Mouse (Mus musculus) kidney, embryonic 14.5 days (tissue): ENCODE results near the gene Ctxn2. TPM values are rescaled to one million over a fixed set of nuclear protein-coding genes. Genes with fewer than 3 reads are reported as not detected.
A peak's percentile ranks its signal among the peaks of the same experiment; 100 is the strongest.
"Not testable (repeated sequence)": the region's sequence is repeated elsewhere in the genome, so short reads cannot be mapped to it uniquely, and the experiment has no call there.

ENCODE experiments used
- ATAC-seq: fragments of 200-750 bp; cut with Nextera tagmentation; 2 replicates; pipeline ENCODE4 v1.8.0; 2017; ENCODE audit warnings: moderate number of reproducible peaks, mild to moderate bottlenecking, moderate TSS enrichment, moderate library complexity; ENCODE audit not compliant: low FRiP score, low TSS enrichment
- H3K27ac ChIP-seq: fragments of 300-500 bp; sonication (generic); 2 replicates; pipeline ENCODE4 v1.5.1; 2014; ENCODE audit warnings: low read depth, mild to moderate bottlenecking, low read length, moderate library complexity, mixed read lengths
- H3K27me3 ChIP-seq: fragments of 300-500 bp; sonication (generic); 2 replicates; pipeline ENCODE4 v1.6.1; 2014; ENCODE audit warnings: mild to moderate bottlenecking, low read length; ENCODE audit not compliant: control insufficient read depth, insufficient read depth
- H3K36me3 ChIP-seq: fragments of 300-500 bp; sonication (generic); 2 replicates; pipeline ENCODE4 v1.6.1; 2014; ENCODE audit warnings: low read length, mixed read lengths; ENCODE audit not compliant: control insufficient read depth, insufficient read depth
- H3K4me1 ChIP-seq: fragments of 300-500 bp; sonication (generic); 2 replicates; pipeline ENCODE4 v1.6.1; 2014; ENCODE audit warnings: low read length, mixed read lengths; ENCODE audit not compliant: control insufficient read depth, insufficient read depth
- H3K4me2 ChIP-seq: fragments of 300-500 bp; sonication (generic); replicated peaks from 2 replicates; pipeline ENCODE4 v1.6.1; 2014; ENCODE audit warnings: low read depth, mild to moderate bottlenecking, low read length
- H3K4me3 ChIP-seq: fragments of 300-500 bp; sonication (generic); 2 replicates; pipeline ENCODE4 v1.5.1; 2014; ENCODE audit warnings: mild to moderate bottlenecking, low read length
- H3K9ac ChIP-seq: fragments of 300-500 bp; sonication (generic); 2 replicates; pipeline ENCODE4 v1.6.1; 2014; ENCODE audit warnings: low read depth, mild to moderate bottlenecking, low read length, moderate library complexity
- H3K9me3 ChIP-seq: fragments of 300-500 bp; sonication (generic); 2 replicates; pipeline ENCODE4 v1.6.1; 2016; ENCODE audit warnings: low read length; ENCODE audit not compliant: control insufficient read depth
- WGBS: fragments of 180-500 bp; shearing (Covaris S2); extraction: QIAGEN DNeasy Blood & Tissue Kit; methylation state at CpG from one replicate; pipeline ENCODE4 v1.1.7; 2014; 5-methylcytosine and 5-hydroxymethylcytosine counted together
- polyA plus RNA-seq: library from polyadenylated mRNA; unstranded; fragments of >200 nt; fragmentation: Nextera tagmentation; extraction: Ambion mirVana; gene quantifications from 2 replicates; pipeline ENCODE4 v1.2.1, GENCODE M21; 2014

Ctxn2 gene
- not detected in 2 replicates for polyA plus RNA-seq

DNA sequence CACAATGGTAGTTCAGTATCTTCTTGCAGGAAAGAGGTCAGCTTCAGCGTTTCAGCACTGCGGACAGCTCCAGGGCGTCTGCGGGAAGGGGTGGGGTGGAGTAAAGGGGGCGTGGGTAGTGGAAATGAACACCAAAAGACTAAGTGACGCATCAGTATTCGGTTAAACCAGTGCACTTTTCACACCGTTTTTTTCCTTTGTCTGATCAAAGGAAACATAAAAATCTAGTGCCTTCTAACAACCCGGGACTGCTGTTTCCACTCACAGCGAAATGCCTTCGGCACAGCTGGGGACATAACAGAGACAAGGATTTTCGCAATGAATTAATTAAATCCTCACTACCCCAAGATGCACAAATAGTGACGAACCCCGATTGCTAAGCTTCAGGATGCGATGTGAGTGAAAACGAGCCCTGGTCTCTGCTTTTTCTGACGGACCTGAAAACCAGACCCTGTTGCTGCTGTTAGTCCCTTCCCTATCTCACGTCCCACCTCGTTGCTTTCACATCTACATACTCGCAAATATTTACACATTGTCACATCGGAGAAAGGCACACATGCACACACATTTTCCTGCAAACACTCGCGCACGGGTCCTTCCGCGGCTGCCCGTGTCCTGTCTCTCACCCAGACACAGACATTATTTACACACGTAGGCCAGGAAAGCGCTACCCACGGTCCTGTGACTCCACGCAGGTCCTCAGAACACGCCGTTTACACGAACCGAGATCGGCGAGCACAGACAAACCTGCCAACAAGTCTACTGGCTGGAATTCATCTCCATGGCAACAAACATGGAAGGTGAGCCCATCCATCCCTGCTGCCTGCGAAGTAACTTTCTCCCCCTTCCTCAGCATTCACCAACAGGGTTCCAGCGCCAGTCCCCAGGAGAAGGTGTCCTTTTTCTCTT, at the start of gene Ctxn2:
Gene Ctxn2 (plus strand): TSS at position 790 of the 909 bp plus-strand sequence.
- WGBS: 2% methylated on average over 39 of the region's 39 CpGs
- H3K4me2 ChIP-seq: peak within 1 kb of the TSS; percentile 66
- H3K9ac ChIP-seq: no peak within 1 kb of the TSS
- peak within 1 kb of the TSS; percentile 28 for H3K4me3 ChIP-seq
- H3K36me3 ChIP-seq: no peaks in the 10 kb centered on the region
- no peaks in the 10 kb centered on the region for H3K9me3 ChIP-seq
- no peak within 1 kb of the TSS for H3K27ac ChIP-seq
- peaks cover 5% of the 10 kb centered on the region; the same call in 1 of the 2 replicates for H3K27me3 ChIP-seq
- peak; percentile 85 for ATAC-seq
- 0 out of 2 replicates have a peak, but pooled peaks cover 5% of the 10 kb centered on the region for H3K4me1 ChIP-seq

DNA sequence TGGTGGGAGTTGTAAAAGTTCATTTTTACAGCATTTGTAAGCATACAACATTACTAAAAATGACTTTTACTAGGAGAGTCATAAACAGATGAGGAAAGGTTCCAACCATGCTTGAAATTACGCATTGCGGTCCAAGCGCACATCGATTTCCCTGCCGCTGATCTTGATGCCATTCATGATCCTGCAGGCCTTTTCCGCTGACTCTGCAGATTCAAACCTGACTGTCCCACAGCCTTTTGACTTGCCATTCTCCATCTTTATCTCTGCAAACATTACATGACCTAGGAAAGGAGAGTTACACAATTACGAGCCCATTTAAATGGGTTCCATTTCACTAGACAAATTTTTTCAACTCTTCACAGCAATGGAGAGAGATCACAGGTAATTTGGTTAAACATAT, 47.7 kb upstream of the Ctxn2 start:
- Histone ChIP-seq H3K27me3 (no peaks in the 10 kb centered on the region), H3K9ac (no peak overlapping the region), H3K4me2 (no peak overlapping the region), H3K4me3 (no peak overlapping the region), H3K36me3 (peaks cover 47% of the 10 kb centered on the region; the same call in 1 of the 2 replicates), H3K9me3 (no peaks in the 10 kb centered on the region), H3K4me1 (no peaks in the 10 kb centered on the region), H3K27ac (no peak overlapping the region)
- WGBS: 96% methylated on average over 7 of the region's 7 CpGs
- ATAC-seq: no peak

DNA sequence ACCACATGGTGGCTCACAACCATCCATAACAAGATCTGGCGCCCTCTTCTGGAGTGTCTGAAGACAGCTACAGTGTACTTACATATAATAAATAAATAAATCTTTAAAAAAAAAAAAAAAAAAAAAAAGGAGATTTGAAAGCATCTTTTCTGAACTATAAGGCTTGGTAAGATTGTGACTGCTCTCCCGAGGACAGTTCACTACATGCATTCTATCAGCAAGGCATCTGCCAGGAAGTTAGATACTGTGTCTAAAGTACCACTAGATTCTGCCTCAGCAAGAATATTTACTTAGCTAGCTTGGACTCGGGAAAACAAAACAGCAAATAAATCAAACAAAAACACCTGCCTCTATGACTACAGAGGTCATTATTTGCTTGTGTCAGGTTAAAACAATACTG, 44.4 kb upstream of the Ctxn2 start:
- H3K4me2 ChIP-seq, H3K27me3 ChIP-seq, H3K9me3 ChIP-seq, H3K4me1 ChIP-seq, H3K27ac ChIP-seq, H3K9ac ChIP-seq, H3K4me3 ChIP-seq: not testable (repeated sequence)
- peaks cover 51% of the 10 kb centered on the region for H3K36me3 ChIP-seq
- WGBS: 64% methylated on average over 3 of the region's 3 CpGs
- peak; percentile 55; the same call in 1 of the 2 replicates for ATAC-seq

DNA sequence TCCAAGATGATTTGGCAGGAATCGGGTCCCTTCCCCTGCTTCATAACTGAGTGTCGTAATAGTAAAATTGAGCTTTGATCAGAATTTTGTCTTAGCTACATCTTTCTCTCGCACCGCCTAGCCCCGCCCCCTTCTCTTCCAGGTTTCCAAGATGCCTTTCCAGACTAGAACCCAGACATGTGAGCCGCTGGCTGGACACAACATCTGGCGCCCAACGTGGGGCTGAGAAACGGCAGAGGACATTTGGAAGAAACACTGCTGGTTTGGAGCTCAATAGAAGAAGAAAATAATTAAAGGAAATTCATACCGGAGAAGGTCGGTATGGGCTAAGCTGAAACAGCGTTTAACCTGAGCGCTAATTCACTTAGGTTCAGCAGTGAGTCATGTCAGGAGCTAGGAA, 32.0 kb upstream of the Ctxn2 start:
- H3K27me3 ChIP-seq, H3K27ac ChIP-seq, H3K9ac ChIP-seq, H3K4me1 ChIP-seq, ATAC-seq, H3K4me2 ChIP-seq, H3K4me3 ChIP-seq, H3K9me3 ChIP-seq: not testable (repeated sequence)
- 98% methylated on average over 13 of the region's 13 CpGs for WGBS
- peaks cover 44% of the 10 kb centered on the region for H3K36me3 ChIP-seq

DNA sequence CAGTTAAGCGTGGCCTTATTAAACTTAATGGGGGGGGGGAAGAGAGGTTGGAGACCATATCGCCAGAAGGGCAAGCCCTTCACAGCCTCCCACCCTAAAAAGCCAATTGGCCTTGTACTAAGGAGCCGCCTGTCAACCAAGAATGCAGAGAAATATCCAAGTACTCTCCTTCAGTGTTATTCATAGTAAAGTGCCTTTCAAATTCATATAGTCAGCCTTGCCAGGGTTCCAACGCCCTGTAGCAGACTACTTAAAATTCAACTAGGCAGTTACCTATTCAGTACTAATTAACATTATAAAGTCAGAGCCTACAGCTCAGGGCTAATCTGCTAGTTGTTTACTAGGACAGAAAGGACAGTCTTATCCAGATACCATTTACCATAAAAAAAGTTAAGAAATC, 30.0 kb upstream of the Ctxn2 start:
- H3K9ac ChIP-seq, ATAC-seq, H3K27ac ChIP-seq, H3K4me3 ChIP-seq, H3K9me3 ChIP-seq, H3K4me2 ChIP-seq, H3K27me3 ChIP-seq, H3K4me1 ChIP-seq: not testable (repeated sequence)
- 92% methylated on average over 4 of the region's 4 CpGs for WGBS
- H3K36me3 ChIP-seq: peaks cover 41% of the 10 kb centered on the region

DNA sequence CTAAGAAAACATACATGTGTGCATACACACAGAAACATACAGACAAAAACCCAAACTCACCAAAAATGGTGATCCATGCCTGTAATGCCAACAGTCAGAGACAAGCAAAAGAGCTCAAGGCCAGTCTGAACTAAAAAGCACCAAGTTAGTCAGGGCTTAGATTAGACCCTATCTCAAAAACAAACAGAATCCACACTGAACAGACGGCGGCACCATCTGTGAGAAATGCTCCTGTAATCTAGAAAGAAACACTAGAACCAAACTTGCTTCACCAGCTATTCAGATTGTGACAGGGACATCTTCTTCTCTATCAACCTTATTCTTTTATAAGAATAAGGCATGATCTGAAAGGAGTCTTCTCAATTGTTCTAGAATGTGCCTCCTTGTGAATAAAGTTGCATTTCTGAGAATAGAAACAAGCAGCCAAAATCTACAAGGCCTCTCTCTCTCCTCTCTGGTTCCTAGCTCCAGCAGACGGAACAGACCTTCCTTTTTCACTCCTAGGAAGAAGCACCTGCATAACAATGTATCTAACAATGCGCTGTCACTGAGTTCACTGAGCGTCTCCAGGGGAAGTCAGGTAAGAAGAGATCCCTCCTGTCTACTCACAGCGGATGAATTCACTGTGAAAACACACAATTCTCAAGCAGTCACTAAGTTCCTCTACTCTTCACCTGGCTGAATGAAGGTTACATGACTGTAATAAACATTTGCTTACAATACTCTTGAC, 16.9 kb upstream of the Ctxn2 start:
- H3K9ac ChIP-seq: no peak overlapping the region
- peaks cover 11% of the 10 kb centered on the region; the same call in 1 of the 2 replicates for H3K4me1 ChIP-seq
- ATAC-seq: no peak
- WGBS: 80% methylated on average over 6 of the region's 6 CpGs
- H3K36me3 ChIP-seq: peaks cover 9% of the 10 kb centered on the region; the same call in 1 of the 2 replicates
- H3K4me3 ChIP-seq: no peak overlapping the region
- H3K27me3 ChIP-seq: 0 out of 2 replicates have a peak, but pooled peaks cover 4% of the 10 kb centered on the region
- no peak overlapping the region for H3K4me2 ChIP-seq
- H3K27ac ChIP-seq: no peak overlapping the region
- no peaks in the 10 kb centered on the region for H3K9me3 ChIP-seq

DNA sequence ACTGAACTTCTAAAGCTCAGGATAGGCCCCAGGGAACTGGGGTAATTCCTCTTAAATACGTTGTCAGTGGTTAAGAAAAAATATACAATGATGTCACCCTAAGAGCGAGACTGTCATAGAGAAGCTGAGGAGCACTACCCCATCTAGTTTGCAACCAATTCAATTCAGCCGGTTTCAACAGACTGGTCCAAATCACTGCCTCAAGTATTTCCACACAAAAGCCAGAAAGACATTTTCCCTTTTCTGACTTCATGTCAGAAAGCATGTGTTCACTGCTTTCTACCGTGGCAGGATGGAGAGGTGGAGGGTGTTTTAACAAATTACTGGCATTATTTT, 14.2 kb upstream of the Ctxn2 start:
- WGBS: 10% methylated on average over 4 of the region's 4 CpGs
- H3K36me3 ChIP-seq: no peaks in the 10 kb centered on the region
- peak overlapping the region; percentile 86; the same call in 1 of the 2 replicates for H3K27ac ChIP-seq
- peak overlapping the region; percentile 79 for H3K4me3 ChIP-seq
- H3K27me3 ChIP-seq: 0 out of 2 replicates have a peak, but pooled peaks cover 4% of the 10 kb centered on the region
- H3K4me2 ChIP-seq: peak overlapping the region; percentile 57
- ATAC-seq: no peak
- peak overlapping the region; percentile 98 for H3K9ac ChIP-seq
- H3K9me3 ChIP-seq: no peaks in the 10 kb centered on the region
- H3K4me1 ChIP-seq: peaks cover 11% of the 10 kb centered on the region; the same call in 1 of the 2 replicates

DNA sequence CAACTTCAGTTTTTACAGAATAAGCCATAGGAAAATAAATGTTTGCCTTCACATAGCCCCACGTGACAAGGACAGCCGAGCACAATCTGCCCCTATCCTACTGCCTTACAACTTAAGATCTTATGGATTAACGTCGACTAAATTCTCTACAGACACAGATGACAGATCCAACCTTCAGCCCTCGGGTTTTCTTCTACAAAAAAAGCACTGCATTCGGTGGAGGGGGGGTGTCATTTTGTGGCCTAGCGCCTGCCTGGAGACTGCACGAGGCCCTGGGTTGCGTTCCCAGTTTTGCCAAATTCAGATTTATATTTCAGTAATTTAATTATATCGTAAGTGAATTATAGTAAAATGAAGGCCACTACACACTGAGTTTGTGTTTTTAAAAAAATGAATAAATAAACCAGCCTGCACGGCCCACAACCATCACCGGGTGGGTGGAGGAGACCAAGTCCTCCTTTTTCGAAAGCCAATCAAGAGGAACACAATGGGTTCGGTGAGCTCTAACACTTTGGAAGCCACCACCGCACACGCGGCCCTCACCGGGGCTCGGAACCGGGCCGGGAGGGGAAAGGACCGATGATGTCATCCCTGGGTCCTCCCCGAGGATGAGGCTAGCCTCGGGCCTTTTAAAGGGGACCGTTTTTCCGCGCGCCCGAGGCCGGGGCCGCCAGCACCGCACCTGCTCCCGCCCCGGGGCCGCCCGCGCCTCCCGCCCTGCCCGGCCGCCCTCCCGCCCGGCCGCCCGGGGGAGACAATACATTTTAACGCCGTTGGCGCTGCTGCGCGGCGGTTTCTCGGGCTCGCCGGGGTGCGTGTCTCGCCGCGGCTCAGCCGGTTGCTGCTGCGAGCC, 13.6 kb upstream of the Ctxn2 start:
- H3K4me3 ChIP-seq: peak overlapping the region; percentile 79
- H3K9me3 ChIP-seq: no peaks in the 10 kb centered on the region
- H3K27ac ChIP-seq: peak overlapping the region; percentile 86
- peaks cover 11% of the 10 kb centered on the region; the same call in 1 of the 2 replicates for H3K4me1 ChIP-seq
- peak; percentile 85 for ATAC-seq
- peak overlapping the region; percentile 98 for H3K9ac ChIP-seq
- WGBS: under 1% methylated on average over 45 of the region's 59 CpGs
- H3K36me3 ChIP-seq: no peaks in the 10 kb centered on the region
- peak overlapping the region; percentile 57 for H3K4me2 ChIP-seq
- H3K27me3 ChIP-seq: 0 out of 2 replicates have a peak, but pooled peaks cover 4% of the 10 kb centered on the region
